Mouse (Mus musculus) cerebellum, adult 2 months (tissue): Measurements from ENCODE around the gene Ankrd9. TPM values are rescaled to one million over a fixed set of nuclear protein-coding genes. Genes with fewer than 3 reads are reported as not detected.

Experiments used
- DNase-seq, 2 experiments: peaks; one replicate each; pipeline ENCODE4 v3.0.0; 2021
- H3K27ac ChIP-seq: fragments of 200-500 bp; 2 replicates; pipeline ENCODE4 v1.5.1; 2012; ENCODE audit warnings: low read length, control low read depth, inconsistent platforms; ENCODE audit not compliant: insufficient read depth
- H3K27me3 ChIP-seq: fragments of 200-500 bp; 2 replicates; pipeline ENCODE4 v1.6.1; 2012; ENCODE audit warnings: inconsistent platforms, mild to moderate bottlenecking, low read length, moderate library complexity; ENCODE audit not compliant: control insufficient read depth, insufficient read depth
- H3K4me1 ChIP-seq: fragments of 200-500 bp; 2 replicates; pipeline ENCODE4 v1.6.1; 2011; ENCODE audit warnings: low read length; ENCODE audit not compliant: control insufficient read depth, insufficient read depth
- H3K4me3 ChIP-seq: fragments of 200-500 bp; replicated peaks from 2 replicates; pipeline ENCODE3; 2011; ENCODE audit warnings: mild to moderate bottlenecking, low read depth, low read length, control low read depth; ENCODE audit not compliant: insufficient read depth
- CTCF ChIP-seq: fragments of 200-500 bp; IDR thresholded peaks from 2 replicates; pipeline ENCODE4 v1.5.1; 2011; ENCODE audit warnings: low read depth, mild to moderate bottlenecking, control low read depth, low read length, moderate library complexity, borderline replicate concordance; ENCODE audit not compliant: insufficient read depth
- POLR2A ChIP-seq: fragments of 200-500 bp; IDR thresholded peaks from 2 replicates; pipeline ENCODE4 v1.6.1; 2011; ENCODE audit warnings: low read length, control low read depth, borderline replicate concordance; ENCODE audit not compliant: insufficient read depth
- WGBS: fragments of 180-500 bp; shearing (Covaris S2); methylation state at CpG from one replicate; pipeline ENCODE4 v1.1.7; 2018; 5-methylcytosine and 5-hydroxymethylcytosine counted together
- polyA plus RNA-seq: library from polyadenylated mRNA; depleted of rRNA; stranded (reverse); fragments of >200 nt; gene quantifications from 2 replicates; pipeline ENCODE4 v1.2.3, GENCODE M21; 2012

Ankrd9 gene
- polyA plus RNA-seq, 1 experiment = 53.3 TPM

- Histone ChIP-seq H3K27ac (peak overlapping the region; percentile 93), H3K4me3 (no peak overlapping the region), H3K4me1 (peaks cover 29% of the 10 kb centered on the region), H3K27me3 (no peaks in the 10 kb centered on the region)
- peak; percentile 58 to 89 for DNase-seq
- WGBS = 36% methylated on average over 6 of the region's 6 CpGs
- TF ChIP-seq CTCF = no peak
- no peak for TF ChIP-seq POLR2A
These were observed 26.0 kb downstream of the Ankrd9 start for GRCm38 (mm10) chr12:110952628-110953385.

GRCm38 (mm10) chr12:110951236-110951635 is 27.6 kb downstream of the Ankrd9 start:
- no peak overlapping the region for H3K27ac ChIP-seq
- peaks cover 35% of the 10 kb centered on the region for H3K4me1 ChIP-seq
- no peaks in the 10 kb centered on the region for H3K27me3 ChIP-seq
- TF ChIP-seq POLR2A = no peak
- H3K4me3 ChIP-seq = no peak overlapping the region
- DNase-seq = no peak
- WGBS = 88% methylated on average over 7 of the region's 7 CpGs

- DNase-seq = no peak
These were observed 28.7 kb downstream of the Ankrd9 start for GRCm38 (mm10) chr12:110950151-110950550.

GRCm38 (mm10) chr12:110949410-110949809 is 29.4 kb downstream of the Ankrd9 start:
- 59% methylated on average over 1 of the region's 1 CpGs for WGBS
- peak; percentile 56 to 83 for DNase-seq

More at GRCm38 (mm10) chr12:110950151-110950550, 28.7 kb downstream of the Ankrd9 start:
- Histone ChIP-seq H3K4me3 (no peak overlapping the region), H3K27ac (no peak overlapping the region), H3K4me1 (peaks cover 35% of the 10 kb centered on the region), H3K27me3 (no peaks in the 10 kb centered on the region)
- WGBS = 81% methylated on average over 4 of the region's 4 CpGs
- TF ChIP-seq CTCF (no peak), POLR2A (no peak)

GRCm38 (mm10) chr12:110948910-110949201 is 30.0 kb downstream of the Ankrd9 start:
- H3K4me1 ChIP-seq = peaks cover 27% of the 10 kb centered on the region
- H3K27me3 ChIP-seq = no peaks in the 10 kb centered on the region
- H3K27ac ChIP-seq = peak overlapping the region; percentile 59
- 34% methylated on average over 3 of the region's 3 CpGs for whole genome bisulfite sequencing
- H3K4me3 ChIP-seq = no peak overlapping the region
- TF ChIP-seq POLR2A (no peak), CTCF (no peak)
- DNase-seq = no peak

More at GRCm38 (mm10) chr12:110949410-110949809, 29.4 kb downstream of the Ankrd9 start:
- Histone ChIP-seq H3K4me1 (peaks cover 31% of the 10 kb centered on the region), H3K27ac (peak overlapping the region; percentile 59), H3K4me3 (no peak overlapping the region), H3K27me3 (no peaks in the 10 kb centered on the region)
- no peak for TF ChIP-seq CTCF
- TF ChIP-seq POLR2A = no peak

GRCm38 (mm10) chr12:110948082-110948909 is 30.5 kb downstream of the Ankrd9 start:
- no peak for DNase-seq
- H3K4me3 ChIP-seq = no peak overlapping the region
- no peaks in the 10 kb centered on the region for H3K27me3 ChIP-seq
- no peak for TF ChIP-seq CTCF
- TF ChIP-seq POLR2A = no peak
- peak overlapping the region; percentile 59; the same call in 1 of the 2 replicates for H3K27ac ChIP-seq
- peaks cover 21% of the 10 kb centered on the region for H3K4me1 ChIP-seq
- 94% methylated on average over 6 of the region's 6 CpGs for WGBS

- Histone ChIP-seq H3K4me3 (no peak overlapping the region), H3K27me3 (no peaks in the 10 kb centered on the region), H3K27ac (no peak overlapping the region), H3K4me1 (peaks cover 18% of the 10 kb centered on the region)
- 86% methylated on average over 7 of the region's 7 CpGs for WGBS
- TF ChIP-seq POLR2A (no peak), CTCF (no peak)
- DNase-seq = no peak
These were observed 32.6 kb downstream of the Ankrd9 start for GRCm38 (mm10) chr12:110946216-110946615.

GRCm38 (mm10) chr12:110940869-110941268 is 38.0 kb downstream of the Ankrd9 start:
- H3K4me3 ChIP-seq = no peak overlapping the region
- WGBS = 25% methylated on average over 3 of the region's 3 CpGs
- TF ChIP-seq POLR2A (no peak), CTCF (no peak)
- no peaks in the 10 kb centered on the region for H3K27me3 ChIP-seq
- H3K4me1 ChIP-seq = peaks cover 11% of the 10 kb centered on the region
- no peak overlapping the region for H3K27ac ChIP-seq
- DNase-seq = peak in 1 of 2 experiments; percentile 44
